Mouse (Mus musculus) heart, postnatal 0 days (tissue): ENCODE results near the gene Dthd1.

Experiments
- CTCF ChIP-seq: IDR thresholded peaks from 2 replicates; pipeline ENCODE4 v1.5.1; 2016; ENCODE audit warnings: antibody characterized with exemption, control low read depth, low read depth
- EP300 ChIP-seq: IDR thresholded peaks from 2 replicates; pipeline ENCODE4 v1.6.1; 2016; ENCODE audit warnings: antibody characterized with exemption, low read depth

DNA sequence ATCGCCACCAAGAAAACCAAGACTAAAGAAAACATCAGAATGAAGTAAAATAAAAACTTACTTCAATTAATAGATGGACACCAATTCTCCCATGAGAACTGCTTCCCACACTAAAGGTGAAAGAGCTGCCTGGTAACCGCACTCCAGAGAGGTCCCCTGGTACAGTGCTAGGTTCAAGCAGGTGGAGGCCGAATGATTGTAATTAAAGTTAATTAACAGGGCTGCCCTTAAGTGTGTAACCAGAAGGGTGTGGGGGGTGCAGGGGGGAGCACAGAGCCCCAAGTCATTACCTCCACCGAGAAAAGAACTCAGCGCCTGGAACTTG lies 48.2 kb upstream of the Dthd1 start:
- no peak for TF ChIP-seq EP300
- TF ChIP-seq CTCF = no peak
